Mouse (Mus musculus) kidney, adult 2 months (tissue): ENCODE results near the gene Trio.

Experiments used
- CTCF ChIP-seq: fragments of 200-500 bp; conservative IDR thresholded peaks from 2 replicates; pipeline ENCODE4 v1.5.1; 2011; ENCODE audit warnings: low read depth, mild to moderate bottlenecking, control low read depth, low read length, moderate library complexity, mixed read lengths; ENCODE audit not compliant: insufficient read depth, insufficient read length
- POLR2A ChIP-seq: fragments of 200-500 bp; IDR thresholded peaks from one replicate; pipeline ENCODE4 v1.6.1; 2011; ENCODE audit warnings: low read depth, low read length, control low read depth

DNA sequence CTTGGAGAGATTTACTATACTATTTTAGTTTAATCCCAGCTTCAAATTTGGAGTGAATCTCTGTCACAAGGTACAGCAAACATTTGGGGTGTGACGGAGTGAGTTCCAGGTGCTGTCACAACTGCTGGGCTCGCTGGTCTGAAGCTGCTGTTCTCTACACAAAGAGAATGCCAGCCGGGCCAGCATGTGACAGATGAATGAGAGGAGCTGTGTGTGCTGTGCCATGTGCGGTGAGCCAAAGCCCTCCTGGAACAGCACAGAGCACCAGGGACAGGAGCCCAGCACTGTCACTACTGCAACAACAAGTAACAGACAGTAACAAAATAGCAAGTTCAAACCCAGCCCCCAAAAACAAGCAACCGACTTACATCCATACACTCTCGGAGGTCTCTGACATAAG, 194.0 kb downstream of the Trio start:
- no peak for TF ChIP-seq CTCF
- no peak for TF ChIP-seq POLR2A
